Mouse (Mus musculus): ENCODE results near the gene H2afb3. TPM values are rescaled to one million over a fixed set of nuclear protein-coding genes. Genes with fewer than 3 reads are reported as not detected.

Gene H2afb3
- polyA plus RNA-seq, 1 experiment from 2014 or later, result not detected

Other genes starting within 250 kb of the H2afb3 start
- gene Pcdh11x, start 22.8 kb downstream of the H2afb3 start, polyA plus RNA-seq (2015; fragmentation: Nextera tagmentation; extraction: Ambion mirVana), result 39.5 and 46.1 TPM in 2 replicates

All from midbrain, embryonic 16.5 days (tissue).